Mouse (Mus musculus) embryo, embryonic 11 days (tissue): ENCODE measurements around the gene Tespa1.
A peak's percentile ranks its signal among the peaks of the same experiment; 100 is the strongest.
"Not testable (repeated sequence)": the region's sequence is repeated elsewhere in the genome, so short reads cannot be mapped to it uniquely, and the experiment has no call there.

Source experiments
- DNase-seq: peaks from one replicate; pipeline ENCODE4 v3.0.0-alpha.2; 2015

Gene Tespa1

DNA sequence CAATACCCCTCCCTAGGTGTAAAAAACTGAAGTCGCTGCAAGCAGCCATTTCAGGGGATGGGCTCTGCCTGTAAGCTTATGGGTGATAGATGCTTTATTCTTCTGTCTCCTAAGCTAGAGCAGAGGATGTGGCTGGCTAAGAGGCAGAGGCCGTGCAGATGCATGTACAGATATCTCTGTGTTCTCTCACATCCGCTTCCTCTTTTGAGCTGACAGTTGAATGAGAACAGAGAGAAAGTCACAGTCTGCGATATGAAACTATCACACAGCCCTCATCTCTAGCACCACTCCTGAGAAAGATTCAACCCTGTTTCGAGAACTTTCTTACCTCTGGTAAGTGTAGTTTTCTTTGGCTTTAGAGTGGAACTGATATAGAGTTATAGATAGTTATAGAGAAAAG lies at the start of gene Tespa1:
TSS of gene Tespa1 (plus strand) at position 234 of the 400 bp plus-strand sequence.
- no peak for DNase-seq

DNA sequence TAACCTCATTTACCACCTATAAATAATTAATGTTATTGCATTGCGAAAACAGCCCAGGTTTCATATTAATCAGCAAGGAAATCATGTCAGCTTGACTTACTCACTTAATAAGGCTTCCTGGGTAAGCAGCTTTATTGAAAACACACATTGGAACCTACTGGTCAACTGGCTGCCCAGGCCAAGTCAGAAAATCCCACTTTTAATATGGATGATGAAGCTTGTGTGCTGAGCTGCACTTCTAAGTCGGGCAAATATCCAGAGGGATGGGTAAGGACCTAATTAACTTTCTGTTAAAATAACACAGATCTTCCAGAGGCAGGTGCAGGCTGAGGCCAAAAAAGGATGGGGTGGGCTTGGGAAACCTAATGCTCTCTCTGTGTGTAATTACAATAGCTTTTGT lies 46.9 kb upstream of the Tespa1 start:
- no peak for DNase-seq

DNA sequence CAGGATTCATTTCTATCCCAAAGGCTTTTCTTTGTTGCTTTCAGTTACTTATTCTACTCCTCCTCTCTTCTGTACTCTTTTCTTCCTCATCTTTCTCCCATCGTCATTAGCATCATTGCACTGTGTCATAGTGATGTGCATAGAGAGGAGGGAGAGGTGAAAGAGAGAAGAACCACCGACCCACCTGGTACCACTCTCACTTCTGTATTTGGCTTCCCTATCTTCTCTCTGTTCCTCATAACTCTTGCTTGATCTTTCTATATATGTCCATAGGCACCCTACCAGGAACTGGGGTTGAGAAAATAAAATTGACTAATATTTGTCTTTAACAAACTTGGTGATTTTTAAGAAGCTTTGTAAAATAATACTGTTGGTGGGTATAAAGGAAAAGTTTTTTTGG lies 46.2 kb upstream of the Tespa1 start:
- no peak for DNase-seq

DNA sequence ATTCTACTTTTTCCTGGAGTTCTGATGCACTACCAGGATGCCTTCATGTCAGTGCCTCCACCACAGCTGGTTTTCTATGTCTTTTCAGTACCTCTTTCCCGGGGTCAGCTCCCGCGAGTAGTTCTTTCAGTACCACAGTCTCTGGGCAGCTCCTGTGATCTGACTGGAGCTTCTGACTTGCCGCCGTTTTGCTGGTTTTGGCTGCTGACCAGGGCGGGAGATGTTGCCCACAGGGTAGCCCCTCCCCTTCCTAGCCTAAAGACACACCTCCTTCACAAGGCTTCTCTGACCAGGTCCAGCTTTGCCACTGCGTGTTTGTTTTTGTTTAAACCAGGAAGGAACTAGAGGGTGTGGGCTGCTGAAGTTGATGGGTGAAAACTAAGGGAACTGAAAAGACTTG lies 42.6 kb upstream of the Tespa1 start, which contains the start of gene Neurod4:
TSS of gene Neurod4 (minus strand) at position 175 of the 400 bp plus-strand sequence.
- peak; percentile 83 for DNase-seq

DNA sequence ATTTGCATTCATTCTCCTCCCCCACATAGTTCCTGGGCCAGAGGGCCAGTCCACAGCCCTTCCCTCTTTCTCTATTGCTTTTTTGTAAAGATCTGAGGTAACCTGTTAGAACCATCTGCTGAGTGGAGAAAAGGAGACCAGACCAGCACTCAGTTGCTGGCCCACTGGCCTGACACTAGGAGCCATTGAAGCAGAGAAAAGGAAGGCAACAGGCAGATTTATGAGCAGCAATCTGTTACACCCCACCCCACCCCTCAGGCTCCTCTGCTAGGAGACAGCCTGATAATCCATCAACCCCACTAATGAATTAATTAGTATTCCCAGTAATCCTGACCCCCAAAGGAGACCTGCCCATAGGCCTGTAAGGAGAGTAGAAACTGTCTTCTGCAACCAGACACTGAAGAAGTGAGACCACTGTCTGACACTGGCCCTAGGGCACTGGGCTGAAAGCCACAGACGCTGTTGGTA lies 40.7 kb upstream of the Tespa1 start:
- DNase-seq = peak; percentile 52

DNA sequence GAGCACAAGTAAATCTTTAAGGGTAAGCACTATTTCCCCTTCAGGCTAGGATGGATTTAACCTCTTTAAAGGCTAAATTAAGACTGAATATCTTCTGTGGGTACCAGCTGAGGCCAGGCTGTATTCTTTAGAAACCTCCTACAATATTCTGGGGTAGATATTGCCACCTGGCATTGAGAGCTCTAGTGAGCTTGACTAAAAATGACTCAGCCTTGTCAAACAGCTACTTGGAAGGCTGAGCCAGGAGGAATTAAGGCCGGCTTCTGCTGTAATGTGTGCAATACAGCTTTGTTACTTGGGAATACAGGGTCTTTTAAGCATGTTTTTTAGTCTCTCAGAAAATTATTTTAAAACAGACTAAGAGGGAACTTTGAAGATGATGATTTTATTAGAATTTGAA lies 35.5 kb upstream of the Tespa1 start:
- DNase-seq = no peak

DNA sequence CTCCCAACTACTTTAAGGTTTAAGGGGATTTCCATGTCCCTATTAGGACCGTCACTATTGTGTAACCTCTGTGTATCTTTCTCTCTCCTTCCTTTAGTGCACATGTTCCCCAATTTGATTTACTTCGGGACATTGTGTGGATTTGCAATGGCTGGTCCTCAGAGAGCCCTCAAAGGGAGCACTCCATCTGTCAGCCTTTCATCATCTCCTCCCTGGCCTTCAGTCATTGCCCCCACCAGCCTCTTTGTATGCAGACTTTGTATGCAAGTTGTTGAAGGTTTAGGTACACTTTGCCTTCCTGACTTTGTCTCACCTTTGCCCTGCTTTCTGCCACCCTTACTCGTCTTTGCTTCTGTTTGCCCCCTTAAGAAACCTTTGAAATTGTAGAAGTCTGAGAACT lies 34.7 kb upstream of the Tespa1 start:
- no peak for DNase-seq

DNA sequence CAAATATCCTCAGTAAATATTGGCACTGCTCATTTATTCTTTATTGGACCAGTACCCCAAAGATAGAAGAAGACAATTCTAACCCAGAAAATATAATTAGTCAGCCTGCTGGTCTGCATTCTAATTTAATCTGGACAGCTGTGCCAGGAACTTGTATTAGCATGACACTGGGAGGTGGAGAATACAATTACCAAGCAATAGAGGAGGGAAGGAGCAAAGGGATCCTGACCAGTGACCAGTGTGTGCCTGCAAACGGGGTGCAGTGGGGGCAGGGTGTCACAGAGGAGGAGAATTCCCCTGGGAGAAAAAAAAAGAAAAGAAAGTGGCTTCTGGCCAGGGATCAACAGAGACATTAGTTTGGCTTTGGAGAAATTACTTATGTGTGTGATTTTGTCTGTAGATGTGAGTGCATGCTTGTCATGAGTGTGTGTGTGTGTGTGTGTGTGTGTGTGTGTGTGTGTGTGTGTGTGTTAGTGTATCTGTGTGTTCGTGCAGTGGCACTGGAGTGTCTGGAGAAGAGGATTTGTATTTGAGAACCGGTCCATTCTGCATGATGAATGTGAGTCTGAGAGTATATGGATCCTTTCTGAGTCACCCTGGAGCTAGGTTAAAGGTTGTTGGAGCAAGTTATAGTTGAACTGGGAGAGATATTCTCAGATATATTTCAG lies 28.8 kb upstream of the Tespa1 start:
- DNase-seq = peak; percentile 34

DNA sequence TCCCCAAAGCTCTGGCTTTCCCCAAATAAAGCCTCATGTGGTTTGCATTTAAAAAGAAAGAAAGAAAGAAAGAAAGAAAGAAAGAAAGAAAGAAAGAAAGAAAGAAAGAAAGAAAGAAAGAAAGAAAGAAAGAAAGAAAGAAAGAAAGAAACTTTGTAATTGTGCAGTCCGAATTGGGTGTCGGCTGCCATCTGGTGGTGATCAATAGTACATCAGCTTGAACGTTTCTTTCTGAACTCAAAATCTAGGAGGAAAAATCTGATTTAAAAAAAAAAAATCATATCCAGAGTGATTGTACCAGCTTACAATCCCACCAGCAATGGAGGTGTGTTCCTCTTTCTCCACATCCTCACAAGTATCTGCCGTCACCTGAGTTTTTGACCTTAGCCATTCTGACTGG lies 23.9 kb upstream of the Tespa1 start:
- peak; percentile 19 for DNase-seq

DNA sequence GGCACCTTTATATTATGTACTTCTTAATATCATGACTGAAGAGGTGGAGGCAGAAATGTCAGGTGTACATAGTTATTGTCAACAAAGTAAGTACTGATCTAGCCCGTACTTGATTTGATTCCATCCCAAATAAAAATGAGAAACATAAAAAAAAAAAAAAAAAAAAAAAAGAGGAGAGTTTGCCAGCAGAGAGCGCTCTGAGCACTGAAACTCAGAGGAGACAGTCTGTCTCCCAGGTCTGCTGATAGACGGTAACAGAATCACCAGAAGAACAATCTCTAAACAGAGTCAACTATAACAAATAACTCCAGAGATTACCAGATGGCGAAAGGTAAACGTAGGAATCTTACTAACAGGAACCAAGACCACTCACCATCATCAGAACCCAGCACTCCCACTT lies 18.5 kb upstream of the Tespa1 start:
- not testable (repeated sequence) for DNase-seq

DNA sequence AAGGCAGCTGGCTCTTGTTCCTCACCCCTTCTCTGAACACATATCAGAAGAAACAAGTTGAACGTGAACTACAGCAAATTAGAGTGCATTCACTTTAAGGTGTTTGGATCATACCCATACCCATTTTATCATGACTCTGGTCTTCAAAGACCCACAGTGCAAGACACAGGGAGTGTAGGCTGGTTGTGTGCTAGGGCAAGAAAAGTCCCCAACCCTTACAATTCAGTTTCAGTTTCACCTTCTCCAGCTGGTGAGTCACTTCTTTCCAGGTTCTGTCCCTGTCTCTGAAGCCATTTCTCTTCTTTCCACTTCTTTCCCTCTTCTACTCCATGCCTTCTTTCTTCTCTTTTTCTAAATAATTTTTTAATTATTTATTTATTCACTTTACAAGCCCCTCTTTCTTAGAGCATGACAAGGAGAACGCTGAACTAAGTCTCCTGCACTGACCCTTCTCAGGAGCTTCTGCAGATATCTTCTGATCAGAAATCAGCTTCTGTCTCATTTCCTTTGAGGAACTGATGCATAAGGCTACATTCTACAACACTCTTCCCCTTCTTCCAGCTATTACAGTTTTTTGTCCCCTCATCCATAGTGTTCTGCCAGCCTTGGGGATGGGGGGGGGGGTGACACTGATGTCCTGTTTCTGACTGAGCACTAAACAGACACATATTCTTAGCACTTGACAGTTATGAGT lies 11.0 kb upstream of the Tespa1 start:
- no peak for DNase-seq

DNA sequence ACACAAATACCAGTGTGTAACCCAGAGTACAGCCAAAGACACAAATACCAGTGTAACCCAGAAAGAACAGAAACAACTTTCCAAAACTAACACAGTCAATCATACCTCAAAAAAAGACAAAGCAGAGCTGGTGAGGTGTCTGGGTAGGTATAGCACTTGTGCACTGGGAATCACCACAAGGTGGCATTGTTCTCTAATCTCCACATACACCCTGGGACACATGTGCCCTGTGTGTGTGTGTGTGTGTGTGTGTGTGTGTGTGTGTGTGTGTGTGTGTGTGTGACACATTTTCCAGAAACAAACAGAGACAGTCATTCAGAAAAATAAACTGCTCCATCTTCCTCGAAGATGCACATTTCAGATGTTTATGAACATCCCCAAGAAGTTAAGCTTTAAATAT lies 9.1 kb upstream of the Tespa1 start:
- DNase-seq = peak; percentile 27

DNA sequence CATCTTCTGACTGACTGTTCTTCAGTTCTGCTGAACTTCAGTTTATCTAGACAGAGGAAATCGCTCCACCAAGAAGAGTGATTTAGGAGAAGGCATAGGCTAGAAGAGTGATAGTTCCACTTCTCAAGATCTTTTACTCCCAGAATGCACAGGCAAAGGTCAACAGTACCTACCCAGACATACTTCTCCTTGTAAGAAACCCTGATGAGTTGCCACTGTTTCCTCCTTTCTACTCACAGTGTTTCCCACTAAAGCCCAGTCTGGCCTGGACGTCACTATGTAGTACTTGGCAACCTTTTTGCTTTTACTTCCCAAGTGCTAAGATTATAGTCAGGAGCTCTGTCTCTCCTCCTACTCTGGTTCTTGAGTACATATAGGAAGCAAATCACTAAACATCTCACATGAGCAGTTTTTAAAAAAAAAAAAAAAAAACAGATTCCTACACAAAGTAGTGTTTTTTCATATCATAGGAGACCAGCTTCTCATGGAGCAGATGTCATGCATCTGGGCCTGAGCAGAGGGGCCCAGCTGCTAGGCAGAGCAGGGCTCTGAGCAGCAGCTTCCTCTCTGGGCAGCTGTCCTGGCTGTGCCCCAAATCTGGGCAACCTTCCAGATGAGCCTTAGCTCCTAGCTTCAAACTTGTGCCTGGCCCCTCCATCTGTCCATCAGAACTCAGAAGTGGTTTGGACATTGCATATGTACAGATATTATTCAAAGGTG lies 8.4 kb upstream of the Tespa1 start:
- peak; percentile 9 for DNase-seq

DNA sequence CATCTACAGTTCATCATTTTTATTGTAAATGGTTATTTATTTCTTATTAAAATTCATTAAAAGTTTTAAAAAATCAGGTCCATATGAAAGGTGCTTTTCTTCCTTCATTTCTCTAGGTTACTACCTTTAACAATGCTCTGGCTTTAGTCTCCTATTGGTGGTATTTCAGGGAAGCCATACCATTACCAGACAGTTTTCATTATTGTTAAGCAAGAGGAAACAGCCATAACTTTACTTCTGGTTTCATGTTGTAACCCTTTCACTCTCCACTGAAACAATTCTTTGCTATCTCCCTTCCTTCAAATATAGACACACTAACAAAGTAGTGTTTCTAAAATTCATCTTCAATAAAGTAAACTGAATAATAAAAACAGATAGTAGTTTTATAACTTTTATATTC lies 6.8 kb upstream of the Tespa1 start:
- DNase-seq = no peak

DNA sequence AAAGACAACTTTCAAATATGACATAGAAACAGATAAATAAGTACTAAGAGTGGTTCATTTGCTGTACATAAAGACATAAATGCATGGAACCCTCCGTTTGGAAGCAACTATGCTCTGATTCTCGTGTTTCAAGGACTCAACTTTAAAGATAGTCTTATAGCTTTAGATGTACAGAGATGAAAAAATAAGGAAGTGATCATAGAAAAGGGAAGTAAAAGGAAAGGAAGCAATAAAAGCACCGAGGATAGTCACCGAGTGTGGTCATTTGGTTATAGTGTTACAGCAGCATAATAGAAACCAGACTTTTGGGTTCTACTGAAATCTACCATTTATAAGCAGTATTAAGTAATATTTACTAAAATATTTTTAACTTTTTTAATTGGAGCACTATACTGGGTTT lies 4.0 kb upstream of the Tespa1 start:
- no peak for DNase-seq

DNA sequence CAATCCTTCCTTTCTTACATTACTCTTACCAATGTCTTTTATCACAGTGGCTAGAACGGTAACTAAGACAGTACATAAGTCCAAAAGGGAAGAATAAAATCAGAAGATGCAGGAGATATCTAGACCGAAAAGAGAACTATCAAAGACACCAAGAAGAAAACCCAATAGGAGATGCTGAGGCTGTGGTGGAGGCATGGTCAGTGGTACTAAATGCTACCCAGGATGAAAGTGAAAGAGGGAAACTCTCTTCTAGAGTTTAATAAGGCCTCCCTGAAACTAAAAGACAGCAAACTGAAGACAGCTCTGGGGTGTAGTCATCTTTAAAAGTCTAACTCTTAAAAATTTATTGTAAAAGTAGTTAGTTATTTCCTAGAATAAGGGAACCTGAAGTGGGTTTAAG lies 2.0 kb upstream of the Tespa1 start:
- DNase-seq = no peak

DNA sequence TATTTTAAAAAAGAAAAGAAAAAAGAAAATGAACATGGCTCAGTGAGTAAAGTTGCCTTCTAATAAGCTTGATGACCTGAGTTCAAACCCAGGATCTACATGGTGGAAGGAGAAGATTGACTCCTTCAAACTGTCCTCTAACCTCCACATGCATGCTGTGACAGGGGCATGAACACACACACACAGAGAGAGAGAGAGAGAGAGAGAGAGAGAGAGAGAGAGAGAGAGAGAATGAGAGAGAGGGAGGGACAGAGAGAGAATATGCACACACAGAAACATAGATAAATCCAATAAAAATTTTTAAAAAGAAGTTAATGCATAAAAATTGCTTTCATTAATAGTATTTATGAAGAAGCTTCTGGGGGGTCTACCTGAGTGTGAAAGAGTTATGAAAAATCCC lies 608 bp upstream of the Tespa1 start:
- no peak for DNase-seq

DNA sequence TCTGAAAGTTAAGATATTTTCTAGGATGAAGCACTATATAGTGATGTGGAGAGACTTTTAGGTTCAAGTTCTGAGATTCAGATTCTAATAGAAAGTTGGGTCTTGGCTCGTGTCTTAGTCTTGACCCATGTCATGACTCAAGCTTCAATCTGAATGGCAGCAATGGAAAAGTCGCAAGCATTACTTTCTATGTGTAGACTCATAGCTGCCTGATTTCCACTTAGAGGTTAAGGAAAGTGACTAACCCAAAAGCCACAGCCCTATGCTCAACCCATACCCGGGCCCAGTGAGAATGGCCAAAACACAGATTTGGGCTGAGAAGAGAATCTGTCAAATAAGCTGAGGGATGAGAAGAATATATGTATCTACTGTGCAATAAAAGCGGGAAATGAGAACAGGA lies 1.6 kb downstream of the Tespa1 start:
- DNase-seq = no peak

DNA sequence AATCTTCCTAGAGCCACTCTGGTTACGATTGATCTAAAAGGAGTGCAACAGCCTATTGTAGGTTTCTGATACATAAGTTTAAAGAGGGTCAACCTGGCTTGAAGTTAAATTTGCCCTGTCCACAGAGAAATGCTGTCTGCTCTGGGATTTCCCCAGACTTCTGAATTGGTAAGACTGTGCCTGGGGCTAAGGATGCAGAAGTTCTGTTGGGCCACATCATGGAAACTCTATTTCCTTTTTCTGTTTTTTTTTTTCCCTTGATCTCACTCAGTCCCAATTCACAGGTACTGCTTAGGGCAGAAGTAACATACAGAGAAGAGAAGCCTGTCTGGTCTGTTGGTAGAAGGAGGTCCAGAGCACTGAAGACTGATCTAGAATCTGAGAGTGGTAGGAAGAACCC lies 8.0 kb downstream of the Tespa1 start:
- DNase-seq = no peak

DNA sequence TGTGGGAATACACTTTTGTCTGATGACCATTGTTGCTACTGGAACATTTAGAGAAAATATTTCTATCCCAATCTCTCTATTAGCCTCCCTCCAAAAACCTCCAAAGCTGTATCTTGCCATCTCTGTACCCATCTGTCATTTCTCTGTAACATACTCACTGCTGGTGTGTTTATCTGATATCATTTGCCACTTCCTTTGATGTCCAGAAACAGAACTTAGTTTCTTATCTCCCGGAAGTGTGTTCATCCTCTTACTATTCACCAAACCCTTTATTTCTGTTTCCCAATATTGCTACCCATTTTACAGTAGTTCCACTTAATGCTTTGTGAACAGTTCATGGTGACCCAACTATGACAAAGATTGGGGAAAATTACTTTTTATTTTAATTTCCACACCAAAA lies 13.7 kb downstream of the Tespa1 start:
- DNase-seq = no peak

DNA sequence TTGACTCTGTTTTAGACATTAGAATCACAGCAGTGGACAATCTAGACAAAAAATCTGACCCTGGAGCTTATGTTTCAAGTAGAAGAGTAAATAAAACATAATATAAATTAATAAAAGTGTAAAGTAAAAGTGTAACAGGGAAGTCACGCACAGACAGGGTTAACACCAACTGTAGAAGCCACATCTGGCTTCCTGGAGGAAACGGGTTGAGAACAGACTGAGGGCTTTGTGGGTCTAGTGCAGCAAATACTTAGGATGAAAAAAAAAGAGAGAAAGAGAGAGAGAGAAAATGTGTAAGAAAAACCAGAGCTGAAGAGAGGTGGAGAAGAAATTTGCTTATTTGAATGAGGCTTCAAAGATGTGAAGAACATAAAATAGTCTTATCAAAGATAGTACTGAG lies 14.9 kb downstream of the Tespa1 start:
- DNase-seq = no peak

DNA sequence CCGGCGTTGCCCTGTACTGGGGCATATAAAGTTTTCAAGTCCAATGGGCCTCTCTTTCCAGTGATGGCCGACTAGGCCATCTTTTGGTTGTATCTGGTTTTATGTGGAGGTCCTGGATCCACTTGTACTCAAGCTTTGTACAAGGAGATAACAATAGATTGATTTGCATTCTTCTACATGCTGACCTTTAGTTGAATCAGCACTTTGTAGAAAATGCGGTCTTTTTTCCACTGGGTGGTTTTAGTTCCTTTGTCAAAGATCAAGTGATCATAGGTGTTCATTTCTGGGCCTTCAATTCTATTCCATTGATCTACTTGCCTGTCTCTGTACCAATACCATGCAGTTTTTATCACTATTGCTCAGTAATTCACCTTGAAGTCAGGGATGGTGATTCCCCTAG lies 17.4 kb downstream of the Tespa1 start:
- DNase-seq = not testable (repeated sequence)

DNA sequence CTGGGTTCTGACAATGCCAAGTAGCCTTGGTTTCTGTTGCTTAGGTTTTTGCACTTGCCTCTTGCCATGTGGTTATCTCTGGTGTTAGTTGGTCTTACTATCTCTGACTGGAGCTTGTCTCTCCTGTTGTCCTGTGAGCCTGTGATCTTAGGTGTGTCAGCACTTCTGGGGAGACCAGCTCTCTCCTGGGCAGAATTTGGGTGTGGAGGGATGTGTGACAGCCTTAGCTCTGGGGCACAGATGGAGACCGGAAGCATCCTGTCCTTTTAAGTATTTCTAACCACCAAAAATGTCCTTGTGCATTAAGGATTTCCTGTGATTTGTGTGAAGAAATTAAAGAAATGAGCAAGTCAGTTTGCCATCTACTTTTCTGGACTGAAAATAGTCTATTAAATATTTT lies 21.4 kb downstream of the Tespa1 start:
- no peak for DNase-seq
